Mouse (Mus musculus) lung, postnatal 4 days (tissue): ENCODE measurements around the gene Camk2g.
"Not testable (repeated sequence)": the region's sequence is repeated elsewhere in the genome, so short reads cannot be mapped to it uniquely, and the experiment has no call there.

ENCODE experiments used
- DNase-seq, 2 experiments: peaks; one replicate each; pipeline ENCODE4 v3.0.0; 2021

Gene Camk2g

GRCm38 (mm10) chr14:20735892-20736390 lies 57.9 kb downstream of the Camk2g start:
- no peak for DNase-seq

GRCm38 (mm10) chr14:20735052-20735451 lies 58.8 kb downstream of the Camk2g start:
- DNase-seq = no peak

DNA sequence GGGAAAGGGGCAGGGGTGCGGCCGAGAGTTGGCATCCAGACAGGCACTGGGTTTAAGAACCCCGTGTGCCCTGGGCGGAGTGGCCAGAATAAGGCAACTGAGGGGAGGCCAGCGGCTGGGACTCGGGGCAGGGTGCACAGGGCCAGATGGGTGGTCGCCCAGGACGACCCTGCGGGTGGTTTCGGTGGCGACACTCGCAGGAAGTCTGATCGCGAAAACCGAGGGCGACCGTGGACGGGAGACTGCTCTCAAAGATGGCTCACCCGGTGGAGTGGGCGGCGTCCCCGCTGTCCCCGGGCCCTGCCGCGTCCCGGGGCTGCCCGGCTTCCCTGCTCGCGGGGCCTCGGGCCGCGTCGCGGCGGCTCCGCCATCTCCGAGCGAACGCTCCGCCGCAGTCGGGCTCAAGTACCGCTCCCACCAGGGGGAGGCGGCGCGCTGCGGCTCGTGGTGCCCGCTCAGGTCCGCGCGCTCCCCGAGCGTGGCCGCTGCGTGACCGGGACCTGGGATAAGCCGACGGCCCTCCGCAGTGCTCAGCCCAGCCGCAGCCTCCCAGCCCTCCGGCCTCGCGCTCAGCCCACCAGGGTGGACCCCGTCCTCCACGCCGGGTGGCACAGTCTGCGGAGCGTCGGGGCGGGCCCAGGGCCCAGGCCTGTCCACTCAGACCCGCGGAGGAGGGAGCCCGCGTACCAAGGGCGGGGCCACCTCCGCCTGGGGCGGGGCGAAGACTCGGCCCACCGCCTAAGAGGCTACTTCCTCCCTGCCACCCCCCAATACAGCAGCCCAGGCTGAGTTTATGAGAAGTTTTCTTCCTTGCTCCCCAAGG lies 59.7 kb downstream of the Camk2g start, which contains the start of gene Ndst2:
Ndst2 (minus strand) TSS at position 611 of the 823 bp plus-strand sequence.
- DNase-seq = peak; percentile 93 to 95

GRCm38 (mm10) chr14:20733041-20733951 lies 60.6 kb downstream of the Camk2g start:
- DNase-seq = no peak

GRCm38 (mm10) chr14:20730853-20731602 lies 62.9 kb downstream of the Camk2g start:
- DNase-seq = no peak

DNA sequence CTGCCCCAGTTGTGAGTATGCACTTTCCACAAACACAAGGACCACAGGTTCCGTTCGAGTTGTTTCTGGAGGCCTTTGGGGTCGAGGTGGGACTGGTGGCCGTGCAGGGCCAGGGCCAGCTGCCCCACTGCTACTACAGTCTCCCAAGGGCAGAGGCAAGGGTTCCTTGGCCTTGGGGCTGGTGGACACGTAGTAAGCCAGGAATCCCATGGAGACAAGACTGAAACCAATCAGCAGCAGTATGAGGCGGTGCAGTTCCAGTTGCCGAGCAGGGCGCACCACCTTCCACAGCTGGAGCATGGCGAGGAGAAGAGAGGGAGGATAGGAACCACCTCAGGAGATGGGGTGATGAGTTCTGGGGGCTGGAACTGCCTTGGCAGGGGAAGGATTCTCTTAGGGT lies 64.0 kb downstream of the Camk2g start:
- DNase-seq = no peak

DNA sequence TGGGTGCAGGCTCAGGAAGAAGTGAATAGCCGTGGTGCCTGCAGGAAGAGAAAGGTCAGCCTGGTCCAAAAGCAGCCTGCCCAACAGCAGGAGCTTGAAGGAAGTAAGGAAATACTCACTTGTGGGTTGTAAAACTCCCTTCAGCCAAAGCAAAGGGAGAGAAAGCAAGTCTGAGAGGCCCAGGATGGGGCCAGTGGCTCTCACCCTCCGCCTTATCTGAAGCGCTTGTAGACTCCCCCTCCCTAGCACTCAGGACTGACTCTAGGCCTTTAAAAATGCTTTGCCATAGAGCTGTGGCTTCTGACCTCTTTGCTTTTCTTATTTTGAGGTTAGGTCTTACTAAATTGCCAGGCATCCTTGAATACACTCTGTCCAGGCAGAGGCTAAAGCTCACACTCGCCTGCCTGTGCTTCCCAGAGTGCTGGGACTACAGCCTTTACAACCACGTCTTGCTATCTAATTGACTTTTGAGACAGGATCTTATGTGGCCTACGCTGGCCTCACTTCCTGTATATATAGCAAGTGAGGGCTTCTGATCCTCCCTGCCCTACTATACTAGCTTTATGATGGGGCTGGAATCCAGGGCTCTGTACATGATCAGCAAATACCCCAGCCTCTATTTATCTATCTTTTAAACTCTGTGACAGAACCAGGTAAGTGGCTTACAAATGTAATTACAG lies 68.1 kb downstream of the Camk2g start:
- no peak for DNase-seq

DNA sequence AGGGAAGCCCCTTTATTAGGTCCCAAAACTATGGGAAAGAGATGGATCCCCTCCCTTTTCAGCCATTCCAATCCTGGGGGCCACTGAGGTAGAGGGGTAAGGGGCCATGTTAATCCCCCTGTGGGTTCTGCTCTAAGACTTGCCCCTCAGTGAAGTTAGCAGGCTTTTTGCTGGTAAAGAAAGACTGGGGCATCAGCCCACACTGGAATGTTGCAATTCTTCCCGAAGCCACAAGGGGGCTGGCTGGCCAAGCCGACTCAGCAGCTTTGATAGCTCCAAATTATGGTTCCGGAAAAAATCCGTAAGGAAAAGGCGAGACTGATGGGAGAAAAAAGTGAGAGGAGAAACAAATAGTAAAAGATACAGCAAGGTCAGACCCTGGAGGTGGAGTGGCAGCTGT lies 69.8 kb downstream of the Camk2g start:
- DNase-seq = peak; percentile 69 to 79

DNA sequence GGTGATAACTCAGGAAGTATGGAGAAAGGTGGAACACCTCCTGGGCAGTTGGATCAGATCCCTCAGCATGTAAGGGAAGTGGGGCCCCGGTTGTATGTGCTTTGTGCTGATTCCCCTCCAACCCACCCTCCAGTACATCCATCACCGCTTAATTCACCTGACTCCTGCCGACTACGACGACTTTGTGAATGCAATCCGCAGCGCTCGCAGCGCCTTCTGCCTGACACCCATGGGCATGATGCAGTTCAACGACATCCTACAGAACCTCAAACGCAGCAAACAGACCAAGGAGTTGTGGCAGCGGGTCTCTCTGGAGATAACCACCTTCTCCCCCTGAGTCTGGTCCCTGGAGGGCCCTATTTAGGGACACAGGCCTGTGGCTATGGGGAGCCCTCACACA lies 70.9 kb downstream of the Camk2g start:
- DNase-seq = no peak

DNA sequence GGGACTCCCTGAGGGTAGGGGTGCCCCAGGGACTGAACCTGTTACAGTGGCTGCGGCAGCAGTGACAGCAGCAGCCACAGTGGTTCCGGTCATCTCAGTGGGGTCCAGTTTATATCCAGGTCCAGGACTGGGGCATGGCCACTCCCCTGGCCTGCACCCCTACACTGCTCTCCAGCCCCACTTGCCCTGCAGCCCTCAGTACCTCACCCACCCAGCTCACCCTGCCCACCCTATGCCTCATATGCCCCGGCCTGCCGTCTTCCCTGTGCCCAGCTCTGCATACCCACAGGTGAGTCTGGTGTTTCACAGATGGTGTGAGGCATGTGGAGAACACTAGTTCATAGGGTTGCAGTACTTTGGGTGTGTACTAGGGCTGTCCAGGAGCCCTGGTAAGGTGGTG lies 72.5 kb downstream of the Camk2g start:
- no peak for DNase-seq

DNA sequence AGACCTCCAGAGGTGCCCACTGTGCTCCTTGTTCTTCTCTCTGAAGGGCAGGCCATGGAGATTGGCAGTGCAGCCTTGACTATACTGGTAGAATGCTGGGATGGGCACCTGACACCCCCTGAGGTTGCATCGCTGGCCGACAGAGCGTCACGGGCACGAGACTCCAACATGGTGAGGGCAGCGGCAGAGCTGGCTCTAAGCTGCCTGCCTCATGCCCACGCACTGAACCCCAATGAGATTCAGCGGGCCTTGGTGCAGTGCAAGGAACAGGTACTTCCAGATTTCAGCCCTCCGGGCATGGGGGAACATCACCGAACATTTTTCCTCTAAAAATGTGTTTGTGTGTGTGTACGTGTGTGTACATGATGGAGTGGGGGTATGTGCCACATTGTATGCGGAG lies 74.1 kb downstream of the Camk2g start:
- no peak for DNase-seq

- DNase-seq = no peak
Measured at GRCm38 (mm10) chr14:20718443-20718842, 75.4 kb downstream of the Camk2g start.

DNA sequence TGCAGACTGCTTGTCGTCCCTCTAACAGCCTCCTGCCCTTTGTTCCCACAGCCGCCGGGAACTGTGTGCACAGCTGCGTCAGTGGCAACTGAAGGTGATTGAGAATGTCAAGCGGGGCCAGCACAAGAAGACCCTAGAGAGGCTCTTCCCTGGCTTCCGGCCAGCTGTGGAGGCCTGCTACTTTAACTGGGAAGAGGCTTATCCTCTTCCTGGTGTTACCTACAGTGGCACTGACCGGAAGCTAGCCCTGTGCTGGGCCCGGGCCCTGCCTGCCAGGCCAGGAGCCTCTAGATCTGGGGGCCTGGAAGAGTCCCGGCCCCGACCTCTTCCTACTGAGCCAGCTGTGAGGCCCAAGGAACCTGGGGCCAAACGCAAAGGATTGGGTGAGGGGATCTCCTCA lies 80.1 kb downstream of the Camk2g start:
- DNase-seq = no peak

DNA sequence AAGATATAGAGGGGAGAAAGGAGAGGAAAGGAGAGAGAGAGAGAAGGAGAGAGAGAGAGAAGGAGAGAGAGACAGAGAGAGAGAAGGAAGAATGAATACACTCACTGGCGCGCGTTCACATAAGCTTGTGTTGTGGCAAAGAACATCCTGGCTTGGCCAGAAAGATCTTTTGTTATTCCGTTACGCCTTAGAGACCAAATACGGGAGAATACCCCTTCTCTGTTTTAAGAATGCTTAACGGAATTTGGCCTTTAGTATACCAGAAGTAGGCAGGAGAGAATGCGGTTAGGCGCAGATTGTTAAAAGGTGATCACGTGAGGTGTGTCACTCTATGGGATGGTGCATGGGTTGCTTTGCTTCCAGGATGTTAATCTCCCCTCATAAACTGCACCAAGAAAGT lies 85.6 kb downstream of the Camk2g start:
- DNase-seq = no peak

- DNase-seq = peak; percentile 91 to 94
Measured at GRCm38 (mm10) chr14:20707201-20708190, 86.4 kb downstream of the Camk2g start, which contains the start of gene Zswim8. TSS of gene Zswim8 (plus strand) at chr14:20707552.

DNA sequence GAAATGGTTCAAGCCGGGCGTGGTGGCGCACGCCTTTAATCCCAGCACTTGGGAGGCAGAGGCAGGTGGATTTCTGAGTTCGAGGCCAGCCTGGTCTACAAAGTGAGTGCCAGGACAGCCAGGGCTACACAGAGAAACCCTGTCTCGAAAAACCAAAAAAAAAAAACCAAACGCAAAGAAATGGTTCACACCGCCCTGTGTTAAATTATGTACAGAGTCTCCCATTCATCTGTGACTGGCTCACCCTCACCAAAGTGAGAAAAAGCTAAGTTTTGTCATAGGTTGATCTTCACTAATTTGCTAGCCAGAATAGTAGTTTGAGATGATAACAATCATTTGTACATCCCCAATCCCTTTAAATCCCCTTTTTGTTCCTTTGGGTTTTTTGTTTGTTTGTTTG lies 90.4 kb downstream of the Camk2g start:
- not testable (repeated sequence) for DNase-seq

- DNase-seq = peak; percentile 93 to 94
Measured at GRCm38 (mm10) chr14:20702741-20703381, 91.0 kb downstream of the Camk2g start, which contains the start of gene Chchd1. TSS of gene Chchd1 (plus strand) at chr14:20703006.

DNA sequence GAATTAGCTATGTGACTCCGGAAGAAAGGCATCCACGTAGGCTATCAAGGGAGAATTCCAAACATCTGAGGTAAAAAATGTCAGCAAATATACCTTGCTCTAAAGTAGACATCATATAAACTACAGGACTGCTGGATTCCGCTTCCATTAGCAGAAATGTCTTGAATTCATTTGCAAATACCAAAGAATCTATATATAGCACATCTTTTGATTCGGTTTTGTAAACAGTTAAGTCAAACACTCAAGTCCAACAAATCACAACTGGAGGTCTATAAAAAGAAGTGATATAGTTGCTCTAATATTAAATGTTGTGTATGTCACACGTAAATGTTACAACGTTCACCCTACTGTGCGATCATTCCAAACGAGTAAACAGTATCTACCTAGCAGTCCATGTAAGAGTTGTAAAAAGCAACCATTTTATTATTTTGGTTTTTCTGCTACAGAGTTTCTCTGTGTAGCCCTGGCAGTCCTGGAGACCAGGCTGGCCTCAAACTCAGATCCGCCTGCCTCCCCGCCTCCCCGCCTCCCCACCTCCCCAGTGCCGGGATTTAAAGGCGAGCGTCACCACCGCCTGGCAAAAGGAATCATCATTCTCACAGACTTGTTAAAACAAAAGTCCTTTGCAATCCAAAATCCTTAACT lies 91.7 kb downstream of the Camk2g start:
- no peak for DNase-seq

- DNase-seq = no peak
Measured at GRCm38 (mm10) chr14:20701554-20701953, 92.3 kb downstream of the Camk2g start.

GRCm38 (mm10) chr14:20700362-20700761 lies 93.5 kb downstream of the Camk2g start:
- DNase-seq = no peak
